ENCODE assay signal across 29 mouse cellular contexts in genomic region chrX:74114036-74114435, GRCm38 (mm10). TPM values are rescaled to one million over a fixed set of nuclear protein-coding genes. Genes with fewer than 3 reads are reported as not detected.
DNase-seq lines count a peak whose midpoint lies in the region; ATAC-seq and TF ChIP-seq lines count a peak whose summit lies in the region.
"Had no signal": no experiment of that assay in that cellular context is flagged by ENCODE, and none has a peak within 500 bp of the region (broad histone marks: within the 10 kb centered on the region; RNA-seq: fewer than 3 reads in every experiment).

No protein-coding gene starts in this region.

- no peak overlapping the region for H3K27ac ChIP-seq in midbrain, embryonic 10.5 days (replicated peaks)
- no peak overlapping the region for H3K27ac ChIP-seq in liver, postnatal 0 days (ENCODE audit: low read depth)
- H3K27ac ChIP-seq in kidney, adult 2 months (ENCODE audit: insufficient read depth, low read depth, low read length): no peak overlapping the region
- H3K27ac ChIP-seq: embryonic facial prominence, embryonic 10.5 days; embryonic facial prominence, embryonic 12.5 days; forebrain, embryonic 10.5 days; forebrain, embryonic 12.5 days had no signal

- no peaks in the 10 kb centered on the region for H3K9me3 ChIP-seq in midbrain, embryonic 10.5 days (replicated peaks)
- no peaks in the 10 kb centered on the region for H3K9me3 ChIP-seq in liver, postnatal 0 days (ENCODE audit: low read length)
- H3K9me3 ChIP-seq: embryonic facial prominence, embryonic 10.5 days; embryonic facial prominence, embryonic 12.5 days; forebrain, embryonic 10.5 days; forebrain, embryonic 12.5 days; G1E had no signal

- TF ChIP-seq POLR2A in kidney, adult 2 months (IDR thresholded peaks at IDR 0.05; ENCODE audit: low read depth, low read length): no peak

- H3K4me1 ChIP-seq in midbrain, embryonic 10.5 days: no peaks in the 10 kb centered on the region
- no peaks in the 10 kb centered on the region for H3K4me1 ChIP-seq in liver, postnatal 0 days (ENCODE audit: insufficient read depth)
- H3K4me1 ChIP-seq in kidney, adult 2 months (ENCODE audit: control insufficient read depth, insufficient read depth, low read length): no peaks in the 10 kb centered on the region
- H3K4me1 ChIP-seq: embryonic facial prominence, embryonic 10.5 days; embryonic facial prominence, embryonic 12.5 days; forebrain, embryonic 10.5 days; forebrain, embryonic 12.5 days had no signal

- ATAC-seq in liver, postnatal 0 days: no peak
- ATAC-seq: activated CD4-positive, CD25-positive, alpha-beta regulatory T cell, adult 4 months; CD4-positive, CD25-positive, alpha-beta regulatory T cell, adult 4 months; forebrain, embryonic 14.5 days; forebrain, embryonic 16.5 days; Patski had no signal

- H3K27me3 ChIP-seq in midbrain, embryonic 10.5 days (ENCODE audit: low read depth, poor library complexity, severe bottlenecking): no peaks in the 10 kb centered on the region
- H3K27me3 ChIP-seq in liver, postnatal 0 days (ENCODE audit: insufficient read depth, low read length): no peaks in the 10 kb centered on the region
- H3K27me3 ChIP-seq in kidney, adult 2 months (replicated peaks; ENCODE audit: control insufficient read depth, insufficient read depth, low read length): no peaks in the 10 kb centered on the region
- H3K27me3 ChIP-seq: CH12.LX; embryonic facial prominence, embryonic 12.5 days; forebrain, embryonic 12.5 days had no signal

- no peaks in the 10 kb centered on the region for H3K36me3 ChIP-seq in midbrain, embryonic 10.5 days
- no peaks in the 10 kb centered on the region for H3K36me3 ChIP-seq in liver, postnatal 0 days (replicated peaks; ENCODE audit: insufficient read depth, low read length)
- no peaks in the 10 kb centered on the region for H3K36me3 ChIP-seq in kidney, adult 2 months (ENCODE audit: control insufficient read depth, insufficient read depth, low read length)
- H3K36me3 ChIP-seq: embryonic facial prominence, embryonic 10.5 days; embryonic facial prominence, embryonic 12.5 days; forebrain, embryonic 10.5 days; forebrain, embryonic 12.5 days; G1E had no signal

- H3K4me3 ChIP-seq in midbrain, embryonic 10.5 days: no peak overlapping the region
- no peak overlapping the region for H3K4me3 ChIP-seq in liver, postnatal 0 days (ENCODE audit: low read depth, low read length)
- no peak overlapping the region for H3K4me3 ChIP-seq in kidney, adult 2 months (ENCODE audit: insufficient read depth, low read depth, low read length)
- H3K4me3 ChIP-seq: embryonic facial prominence, embryonic 10.5 days; embryonic facial prominence, embryonic 12.5 days; forebrain, embryonic 10.5 days; forebrain, embryonic 12.5 days had no signal

- TF ChIP-seq CTCF in liver, postnatal 0 days (IDR thresholded peaks at IDR 0.05; ENCODE audit: low read depth): no peak
- TF ChIP-seq CTCF in kidney, adult 2 months (conservative IDR thresholded peaks at IDR 0.05; ENCODE audit: insufficient read depth, insufficient read length, low read depth, low read length): no peak

- no peak for TF ChIP-seq EP300 in liver, postnatal 0 days (IDR thresholded peaks at IDR 0.05; ENCODE audit: low read depth)

- peak; percentile 17 for DNase-seq in Muller cell, postnatal 12 days (ENCODE audit: inconsistent ontology term)
- peak; percentile 11 for DNase-seq in adipocyte (ENCODE audit: low spot score)
- DNase-seq in midbrain, embryonic 10.5 days (ENCODE audit: low spot score): no peak
- DNase-seq in liver, postnatal 0 days: no peak
- no peak for DNase-seq in kidney, adult 2 months
- DNase-seq: adrenal gland, adult 2 months; adrenal gland, postnatal 10 days; adrenal gland, postnatal 25 days; B cell, adult 2 months; cerebellum, adult 11 months; cerebellum, adult 18-20 months; cerebellum, adult 8-10 months; cerebellum, adult 9-11 months; cerebellum, postnatal 14 days had no signal

- H3K9ac ChIP-seq in liver, postnatal 0 days (replicated peaks): no peak overlapping the region
- H3K9ac ChIP-seq: embryonic facial prominence, embryonic 12.5 days; forebrain, embryonic 12.5 days had no signal

- no peak overlapping the region for H3K4me2 ChIP-seq in liver, postnatal 0 days (ENCODE audit: low read depth, low read length)
- H3K4me2 ChIP-seq: embryonic facial prominence, embryonic 12.5 days; forebrain, embryonic 12.5 days had no signal

RNA-seq across cellular contexts. Expression of gene Opn1mw, which starts 13.2 kb away (rescaled TPM):
- polyA plus RNA-seq in midbrain, embryonic 10.5 days (2016; fragmentation: Nextera tagmentation; extraction: Ambion mirVana): not detected in 2 replicates
- polyA plus RNA-seq in liver, postnatal 0 days (2015; fragmentation: Nextera tagmentation; extraction: Ambion mirVana): not detected in 2 replicates
- polyA plus RNA-seq in kidney, adult 2 months (2012; rRNA removed): not detected in 2 replicates
- polyA plus RNA-seq: activated CD4-positive, CD25-positive, alpha-beta regulatory T cell, adult 4 months; adrenal gland, adult 2 months; brain, embryonic 14.5 days; CD4-positive, CD25-positive, alpha-beta regulatory T cell, adult 4 months; embryonic facial prominence, embryonic 10.5 days; embryonic facial prominence, embryonic 12.5 days; embryonic facial prominence, embryonic 14.5 days; forebrain, embryonic 10.5 days; forebrain, embryonic 12.5 days; forebrain, embryonic 14.5 days; forebrain, embryonic 16.5 days; G1E had no signal

RNA-seq across cellular contexts. Expression of gene Mecp2, which starts 21.1 kb away (rescaled TPM):
- 15.7 and 16.0 TPM in 2 replicates for polyA plus RNA-seq in midbrain, embryonic 10.5 days (2016; fragmentation: Nextera tagmentation; extraction: Ambion mirVana)
- polyA plus RNA-seq in liver, postnatal 0 days (2015; fragmentation: Nextera tagmentation; extraction: Ambion mirVana): 4.7 and 5.4 TPM in 2 replicates
- polyA plus RNA-seq in kidney, adult 2 months (2012; rRNA removed): 6.8 and 7.0 TPM in 2 replicates

RNA-seq across cellular contexts. Expression of gene Tex28, which starts 53.6 kb away (rescaled TPM):
- polyA plus RNA-seq in midbrain, embryonic 10.5 days (2016; fragmentation: Nextera tagmentation; extraction: Ambion mirVana): not detected in 2 replicates
- not detected in 2 replicates for polyA plus RNA-seq in liver, postnatal 0 days (2015; fragmentation: Nextera tagmentation; extraction: Ambion mirVana)
- polyA plus RNA-seq in kidney, adult 2 months (2012; rRNA removed): not detected in 2 replicates
- polyA plus RNA-seq: activated CD4-positive, CD25-positive, alpha-beta regulatory T cell, adult 4 months; adrenal gland, adult 2 months; brain, embryonic 14.5 days; CD4-positive, CD25-positive, alpha-beta regulatory T cell, adult 4 months; cortical plate, adult 2 months; embryonic facial prominence, embryonic 10.5 days; embryonic facial prominence, embryonic 12.5 days; embryonic facial prominence, embryonic 14.5 days; forebrain, embryonic 10.5 days; forebrain, embryonic 12.5 days; forebrain, embryonic 14.5 days; forebrain, embryonic 16.5 days; frontal cortex, adult 2 months; G1E; Patski had no signal

Comparison
In these comparisons a context has a peak if more than half of its experiments do, and no peak if none do; other contexts are left out.
1. DNase-seq: peak in Muller cell, postnatal 12 days (single experiment) and adipocyte (single experiment); none in midbrain, embryonic 10.5 days (single experiment), liver, postnatal 0 days (single experiment) and kidney, adult 2 months (single experiment).